Mouse (Mus musculus): ENCODE measurements around the gene Syt13. TPM values are rescaled to one million over a fixed set of nuclear protein-coding genes. Genes with fewer than 3 reads are reported as not detected.

The Syt13 gene
- polyA plus RNA-seq, 1 experiment from 2014 or later: 0.23 TPM

DNA sequence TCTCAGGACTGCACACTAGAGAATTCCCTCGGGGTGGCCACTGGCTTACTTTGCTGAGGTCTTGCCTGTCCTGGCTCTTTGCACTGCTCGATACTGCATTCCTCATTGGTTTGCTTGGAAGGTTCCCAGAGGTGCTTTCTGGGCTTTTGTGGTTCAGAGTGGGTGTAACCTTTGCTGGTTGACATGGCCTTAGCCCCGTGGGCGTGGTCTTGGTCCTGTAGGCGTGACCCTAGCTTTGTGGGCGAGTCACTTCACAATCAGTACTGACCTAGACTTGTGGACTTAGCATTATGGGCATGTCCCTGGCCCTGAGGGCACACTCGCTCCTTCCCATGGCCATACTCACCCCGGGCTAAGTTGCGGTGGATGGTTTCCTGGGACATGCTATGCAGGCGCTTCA, 65.3 kb downstream of the Syt13 start:
- H3K4me2 ChIP-seq (ENCODE audit: low read length): no peak overlapping the region
- no peaks in the 10 kb centered on the region for H3K9me3 ChIP-seq (ENCODE audit: control insufficient read depth, low read length)
- peaks cover 0 to 2% of the 10 kb centered on the region in 2 experiments; a peak in 1 of 4 replicates for H3K4me1 ChIP-seq (ENCODE audit: control insufficient read depth in 2 of 2, insufficient read depth in 2 of 2, low read length in 2 of 2)
- H3K27ac ChIP-seq (replicated peaks in 1 of 2; ENCODE audit: control insufficient read depth in 1 of 2, insufficient read depth in 1 of 2, low read depth in 2 of 2, low read length in 2 of 2): no peak overlapping the region
- WGBS: 86% methylated on average over 10 of the region's 10 CpGs
- ATAC-seq (ENCODE audit: insufficient number of reproducible peaks, insufficient read depth, low FRiP score, low read depth): no peak
- peaks cover 63% of the 10 kb centered on the region for H3K36me3 ChIP-seq (ENCODE audit: control insufficient read depth, insufficient read depth, low read length)
- H3K4me3 ChIP-seq (ENCODE audit: control insufficient read depth in 1 of 2, insufficient read depth in 1 of 2, low read depth in 1 of 2, low read length in 2 of 2): no peak overlapping the region
- no peaks in the 10 kb centered on the region for H3K27me3 ChIP-seq (ENCODE audit: control insufficient read depth, insufficient read depth, low read length)
- no peak overlapping the region for H3K9ac ChIP-seq (ENCODE audit: low read length)

DNA sequence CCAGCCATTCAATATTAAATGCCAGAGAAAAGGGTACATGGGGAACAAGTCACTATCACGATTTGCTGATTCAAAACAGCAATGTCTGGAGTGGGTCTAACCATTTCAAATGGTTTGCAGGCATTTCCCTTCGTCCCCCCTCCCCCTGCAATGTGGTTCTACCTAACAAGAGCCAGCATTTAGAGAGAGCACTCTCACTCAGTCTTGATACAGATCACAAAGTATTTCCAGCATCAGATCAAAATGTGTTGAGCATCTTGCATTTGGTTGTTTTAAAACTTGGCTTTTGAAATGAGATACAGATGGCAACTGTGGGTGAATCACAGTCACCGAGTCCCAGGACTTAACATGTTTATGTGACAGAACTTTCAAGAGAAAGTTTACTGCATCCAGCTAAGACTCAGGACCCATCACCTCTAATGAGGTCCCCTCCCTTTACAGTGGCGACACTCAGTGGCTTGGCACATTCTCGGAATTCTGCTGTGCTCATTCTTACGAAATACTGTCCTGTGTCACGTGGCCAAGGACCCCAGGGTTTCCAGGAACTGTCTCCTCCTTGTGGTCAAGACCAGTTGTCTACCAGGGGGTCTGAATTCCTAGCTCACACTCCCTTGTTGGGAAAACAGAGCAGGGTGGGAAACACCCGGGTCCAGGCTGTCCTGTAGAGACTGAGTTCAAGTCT, 67.8 kb downstream of the Syt13 start:
- H3K27ac ChIP-seq (replicated peaks in 1 of 2; ENCODE audit: control insufficient read depth in 1 of 2, insufficient read depth in 1 of 2, low read depth in 2 of 2, low read length in 2 of 2): no peak overlapping the region
- no peak; the same call in 1 of the 2 replicates for ATAC-seq (ENCODE audit: insufficient number of reproducible peaks, insufficient read depth, low FRiP score, low read depth)
- no peak overlapping the region for H3K4me2 ChIP-seq (ENCODE audit: low read length)
- H3K9me3 ChIP-seq (ENCODE audit: control insufficient read depth, low read length): no peaks in the 10 kb centered on the region
- H3K27me3 ChIP-seq (ENCODE audit: control insufficient read depth, insufficient read depth, low read length): no peaks in the 10 kb centered on the region
- H3K4me1 ChIP-seq (ENCODE audit: control insufficient read depth in 2 of 2, insufficient read depth in 2 of 2, low read length in 2 of 2): peaks cover 5% of the 10 kb centered on the region in 2 experiments; a peak in 3 of 4 replicates
- peaks cover 62% of the 10 kb centered on the region for H3K36me3 ChIP-seq (ENCODE audit: control insufficient read depth, insufficient read depth, low read length)
- H3K9ac ChIP-seq (ENCODE audit: low read length): no peak overlapping the region
- no peak overlapping the region for H3K4me3 ChIP-seq (ENCODE audit: control insufficient read depth in 1 of 2, insufficient read depth in 1 of 2, low read depth in 1 of 2, low read length in 2 of 2)
- WGBS: 55% methylated on average over 8 of the region's 8 CpGs

DNA sequence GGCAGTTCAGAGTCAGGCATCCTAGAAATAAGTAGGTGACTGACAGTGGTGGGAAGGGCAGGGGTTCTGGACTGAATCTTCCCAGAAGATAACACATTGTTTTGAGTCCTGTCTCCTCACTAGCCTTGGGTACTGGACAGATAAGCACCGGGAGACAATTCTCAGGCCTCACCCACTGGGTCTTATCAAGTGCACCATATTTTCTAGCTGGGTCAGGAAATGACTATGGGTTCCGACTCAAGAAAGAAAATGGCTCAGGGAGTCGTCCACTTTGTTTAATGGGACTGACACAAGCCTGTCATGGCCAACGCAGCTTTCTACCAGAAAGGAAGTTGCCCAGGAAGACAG, 68.3 kb downstream of the Syt13 start:
- H3K9me3 ChIP-seq (ENCODE audit: control insufficient read depth, low read length): no peaks in the 10 kb centered on the region
- no peaks in the 10 kb centered on the region for H3K27me3 ChIP-seq (ENCODE audit: control insufficient read depth, insufficient read depth, low read length)
- H3K9ac ChIP-seq (ENCODE audit: low read length): no peak overlapping the region
- 0 out of 4 replicates have a peak overlapping the region, but pooled peaks of 1 of the 2 experiments have one; percentile 8 for H3K27ac ChIP-seq (replicated peaks in 1 of 2; ENCODE audit: control insufficient read depth in 1 of 2, insufficient read depth in 1 of 2, low read depth in 2 of 2, low read length in 2 of 2)
- no peak overlapping the region for H3K4me3 ChIP-seq (ENCODE audit: control insufficient read depth in 1 of 2, insufficient read depth in 1 of 2, low read depth in 1 of 2, low read length in 2 of 2)
- ATAC-seq (ENCODE audit: insufficient number of reproducible peaks, insufficient read depth, low FRiP score, low read depth): no peak
- peaks cover 8 to 10% of the 10 kb centered on the region in 2 experiments for H3K4me1 ChIP-seq (ENCODE audit: control insufficient read depth in 2 of 2, insufficient read depth in 2 of 2, low read length in 2 of 2)
- H3K36me3 ChIP-seq (ENCODE audit: control insufficient read depth, insufficient read depth, low read length): peaks cover 58% of the 10 kb centered on the region
- no peak overlapping the region for H3K4me2 ChIP-seq (ENCODE audit: low read length)
- 44% methylated on average over 4 of the region's 4 CpGs for WGBS

DNA sequence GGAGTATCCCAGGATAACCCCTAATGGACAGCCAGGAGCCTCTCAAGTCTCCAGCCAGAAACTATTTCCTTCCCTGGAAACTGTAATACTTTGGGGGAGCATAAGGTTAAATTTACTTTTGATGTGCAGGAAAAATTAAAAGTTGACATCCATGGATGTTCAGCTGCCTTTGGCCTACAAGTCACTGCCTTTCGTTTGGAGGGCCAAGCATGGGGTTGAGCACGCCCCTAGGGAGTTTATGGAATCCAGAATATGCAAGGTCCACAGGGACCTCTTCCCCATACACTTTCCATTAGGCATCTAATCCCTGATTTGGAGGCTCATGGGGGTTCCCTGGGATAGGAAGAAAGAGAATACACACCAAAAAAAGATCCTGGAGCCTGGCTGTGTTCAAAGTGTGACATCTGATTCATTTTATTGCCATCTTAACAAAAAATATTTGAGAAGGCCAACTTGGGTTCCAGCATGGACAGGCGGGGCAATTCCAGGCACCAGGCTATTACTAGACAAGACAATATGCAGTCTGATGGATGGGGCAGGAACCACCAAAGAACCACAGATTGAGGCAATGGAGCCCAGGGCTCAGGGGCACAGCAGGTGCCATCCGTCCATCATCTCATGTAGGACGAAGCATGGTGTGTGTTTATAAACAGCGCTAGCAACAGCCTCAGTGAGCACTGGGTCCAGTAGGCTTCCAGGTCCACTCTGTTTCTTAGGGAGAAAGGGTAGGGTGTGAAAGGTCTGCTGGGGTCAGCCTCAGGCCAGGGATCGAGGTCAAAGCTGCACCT, 69.6 kb downstream of the Syt13 start:
- H3K4me3 ChIP-seq (ENCODE audit: control insufficient read depth in 1 of 2, insufficient read depth in 1 of 2, low read depth in 1 of 2, low read length in 2 of 2): no peak overlapping the region
- H3K36me3 ChIP-seq (ENCODE audit: control insufficient read depth, insufficient read depth, low read length): peaks cover 51% of the 10 kb centered on the region
- WGBS: 82% methylated on average over 7 of the region's 7 CpGs
- no peak overlapping the region for H3K9ac ChIP-seq (ENCODE audit: low read length)
- H3K4me2 ChIP-seq (ENCODE audit: low read length): no peak overlapping the region
- H3K27ac ChIP-seq (replicated peaks in 1 of 2; ENCODE audit: control insufficient read depth in 1 of 2, insufficient read depth in 1 of 2, low read depth in 2 of 2, low read length in 2 of 2): no peak overlapping the region
- H3K9me3 ChIP-seq (ENCODE audit: control insufficient read depth, low read length): no peaks in the 10 kb centered on the region
- no peaks in the 10 kb centered on the region for H3K27me3 ChIP-seq (ENCODE audit: control insufficient read depth, insufficient read depth, low read length)
- ATAC-seq (ENCODE audit: insufficient number of reproducible peaks, insufficient read depth, low FRiP score, low read depth): no peak
- H3K4me1 ChIP-seq (ENCODE audit: control insufficient read depth in 2 of 2, insufficient read depth in 2 of 2, low read length in 2 of 2): peaks cover 14 to 18% of the 10 kb centered on the region in 2 experiments

DNA sequence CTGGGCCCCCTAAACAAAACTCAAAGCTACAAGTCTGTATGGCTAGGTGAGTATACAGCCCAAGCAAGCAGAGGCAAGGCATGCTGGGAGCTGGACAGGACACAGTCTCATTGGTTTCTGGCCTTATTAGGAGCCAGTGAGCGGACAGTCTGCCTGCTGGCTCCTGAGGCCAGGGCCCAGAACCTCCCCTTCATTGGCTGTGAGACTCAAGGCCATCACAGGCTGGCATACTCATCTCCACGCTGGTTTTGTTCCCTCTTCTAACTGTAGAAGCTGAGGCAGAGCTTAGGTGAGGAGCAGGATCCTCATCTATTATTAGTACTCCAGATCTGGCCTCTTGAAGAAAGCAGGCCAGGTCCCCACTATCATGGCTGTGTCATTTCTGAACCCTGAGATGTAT, 70.3 kb downstream of the Syt13 start:
- ATAC-seq (ENCODE audit: insufficient number of reproducible peaks, insufficient read depth, low FRiP score, low read depth): no peak
- no peaks in the 10 kb centered on the region for H3K9me3 ChIP-seq (ENCODE audit: control insufficient read depth, low read length)
- no peak overlapping the region for H3K27ac ChIP-seq (replicated peaks in 1 of 2; ENCODE audit: control insufficient read depth in 1 of 2, insufficient read depth in 1 of 2, low read depth in 2 of 2, low read length in 2 of 2)
- 66% methylated on average over 2 of the region's 2 CpGs for WGBS
- no peak overlapping the region for H3K9ac ChIP-seq (ENCODE audit: low read length)
- H3K4me2 ChIP-seq (ENCODE audit: low read length): no peak overlapping the region
- H3K36me3 ChIP-seq (ENCODE audit: control insufficient read depth, insufficient read depth, low read length): peaks cover 49% of the 10 kb centered on the region
- H3K4me3 ChIP-seq (ENCODE audit: control insufficient read depth in 1 of 2, insufficient read depth in 1 of 2, low read depth in 1 of 2, low read length in 2 of 2): no peak overlapping the region
- no peaks in the 10 kb centered on the region for H3K27me3 ChIP-seq (ENCODE audit: control insufficient read depth, insufficient read depth, low read length)
- peaks cover 14 to 18% of the 10 kb centered on the region in 2 experiments for H3K4me1 ChIP-seq (ENCODE audit: control insufficient read depth in 2 of 2, insufficient read depth in 2 of 2, low read length in 2 of 2)

DNA sequence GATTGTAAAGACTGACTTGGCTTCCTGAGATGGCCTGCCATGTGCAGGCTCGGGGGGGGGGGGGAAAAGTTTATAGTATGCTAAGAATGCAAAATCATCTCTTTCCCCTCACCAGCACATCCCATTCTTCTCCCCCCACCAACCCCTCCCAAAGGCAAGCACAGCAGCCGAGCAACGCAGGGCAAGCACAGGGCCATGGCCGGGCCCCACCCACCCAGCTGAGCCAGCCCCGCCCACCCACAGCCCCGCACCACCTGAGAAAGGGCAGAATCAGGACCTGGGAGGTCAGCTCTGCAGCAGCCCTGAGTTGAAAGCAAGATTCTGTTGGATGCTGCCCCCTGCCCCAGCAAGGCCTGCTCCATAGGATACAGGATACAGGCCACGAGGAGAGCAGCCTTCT, 70.7 kb downstream of the Syt13 start:
- H3K9ac ChIP-seq (ENCODE audit: low read length): no peak overlapping the region
- H3K27me3 ChIP-seq (ENCODE audit: control insufficient read depth, insufficient read depth, low read length): no peaks in the 10 kb centered on the region
- no peak overlapping the region for H3K4me3 ChIP-seq (ENCODE audit: control insufficient read depth in 1 of 2, insufficient read depth in 1 of 2, low read depth in 1 of 2, low read length in 2 of 2)
- WGBS: 49% methylated on average over 7 of the region's 7 CpGs
- no peak overlapping the region for H3K4me2 ChIP-seq (ENCODE audit: low read length)
- ATAC-seq (ENCODE audit: insufficient number of reproducible peaks, insufficient read depth, low FRiP score, low read depth): no peak
- no peak overlapping the region for H3K27ac ChIP-seq (replicated peaks in 1 of 2; ENCODE audit: control insufficient read depth in 1 of 2, insufficient read depth in 1 of 2, low read depth in 2 of 2, low read length in 2 of 2)
- no peaks in the 10 kb centered on the region for H3K9me3 ChIP-seq (ENCODE audit: control insufficient read depth, low read length)
- H3K4me1 ChIP-seq (ENCODE audit: control insufficient read depth in 2 of 2, insufficient read depth in 2 of 2, low read length in 2 of 2): peaks cover 14 to 18% of the 10 kb centered on the region in 2 experiments
- H3K36me3 ChIP-seq (ENCODE audit: control insufficient read depth, insufficient read depth, low read length): peaks cover 48% of the 10 kb centered on the region

DNA sequence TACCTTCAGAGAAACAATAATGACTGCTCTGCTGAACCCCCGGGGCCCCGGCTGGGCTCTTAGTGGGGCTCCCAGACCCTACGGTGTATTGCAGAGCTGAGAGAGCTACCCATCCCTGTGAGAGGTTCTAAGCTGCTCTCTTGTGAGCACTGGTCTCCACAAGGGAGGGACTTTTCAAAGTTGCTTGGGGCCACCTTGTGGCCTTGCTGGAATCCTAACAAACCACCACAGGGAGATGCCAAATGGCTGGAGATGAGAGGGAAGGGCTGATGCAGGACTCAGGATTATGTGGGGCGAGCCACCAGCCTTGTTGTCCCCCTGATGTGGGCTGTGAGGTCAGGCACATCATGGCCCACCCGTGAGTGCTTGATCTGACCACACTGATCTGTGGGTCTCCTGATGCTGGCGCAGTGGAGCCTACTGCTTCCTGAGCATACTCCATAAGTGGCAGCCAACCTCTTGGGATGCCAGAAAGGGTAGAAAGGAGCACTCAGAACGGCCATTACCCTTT, 72.3 kb downstream of the Syt13 start:
- 81% methylated on average over 7 of the region's 7 CpGs for WGBS
- Histone ChIP-seq H3K27me3 (ENCODE audit: control insufficient read depth, insufficient read depth, low read length) (no peaks in the 10 kb centered on the region), H3K9me3 (ENCODE audit: control insufficient read depth, low read length) (no peaks in the 10 kb centered on the region), H3K4me2 (ENCODE audit: low read length) (no peak overlapping the region), H3K27ac (replicated peaks in 1 of 2; ENCODE audit: control insufficient read depth in 1 of 2, insufficient read depth in 1 of 2, low read depth in 2 of 2, low read length in 2 of 2) (peak overlapping the region in 1 of 2 experiments; percentile 72; a peak in 1 of 4 replicates), H3K9ac (ENCODE audit: low read length) (no peak overlapping the region), H3K4me3 (ENCODE audit: control insufficient read depth in 1 of 2, insufficient read depth in 1 of 2, low read depth in 1 of 2, low read length in 2 of 2) (no peak overlapping the region), H3K4me1 (ENCODE audit: control insufficient read depth in 2 of 2, insufficient read depth in 2 of 2, low read length in 2 of 2) (peaks cover 14 to 18% of the 10 kb centered on the region in 2 experiments), H3K36me3 (ENCODE audit: control insufficient read depth, insufficient read depth, low read length) (peaks cover 58% of the 10 kb centered on the region)
- no peak for ATAC-seq (ENCODE audit: insufficient number of reproducible peaks, insufficient read depth, low FRiP score, low read depth)

All from heart, embryonic 14.5 days (tissue).